Mouse (Mus musculus) midbrain, embryonic 14.5 days (tissue): ENCODE data around the gene Nkx2-5. TPM values are rescaled to one million over a fixed set of nuclear protein-coding genes. Genes with fewer than 3 reads are reported as not detected.

Source experiments
- ATAC-seq: fragments of 200-750 bp; cut with Nextera tagmentation; 2 replicates; pipeline ENCODE4 v1.8.0; 2017; ENCODE audit warnings: moderate number of reproducible peaks, moderate library complexity; ENCODE audit not compliant: low FRiP score, low TSS enrichment
- DNase-seq: peaks from one replicate; pipeline ENCODE4 v3.0.0-alpha.2; 2015
- H3K27ac ChIP-seq: fragments of 300-500 bp; sonication (generic); replicated peaks from 2 replicates; pipeline ENCODE4 v1.5.1; 2014; ENCODE audit warnings: mild to moderate bottlenecking, low read depth, low read length, moderate library complexity
- H3K27me3 ChIP-seq: fragments of 300-500 bp; sonication (generic); 2 replicates; pipeline ENCODE4 v1.6.1; 2014; ENCODE audit warnings: low read length, control low read depth, mixed read lengths; ENCODE audit not compliant: control insufficient read depth, insufficient read depth
- H3K36me3 ChIP-seq: fragments of 300-500 bp; sonication (generic); 2 replicates; pipeline ENCODE4 v1.6.1; 2014; ENCODE audit warnings: low read length, control low read depth; ENCODE audit not compliant: control insufficient read depth, insufficient read depth
- H3K4me1 ChIP-seq: fragments of 300-500 bp; sonication (generic); 2 replicates; pipeline ENCODE4 v1.6.1; 2014; ENCODE audit warnings: mild to moderate bottlenecking, antibody characterized with exemption, low read length, control low read depth; ENCODE audit not compliant: control insufficient read depth, insufficient read depth
- H3K4me2 ChIP-seq: fragments of 300-500 bp; sonication (generic); 2 replicates; pipeline ENCODE4 v1.6.1; 2014; ENCODE audit warnings: mild to moderate bottlenecking, low read length, moderate library complexity
- H3K4me3 ChIP-seq: fragments of 300-500 bp; sonication (generic); replicated peaks from 2 replicates; pipeline ENCODE4 v1.5.1; 2014; ENCODE audit warnings: low read depth, low read length
- H3K9ac ChIP-seq: fragments of 300-500 bp; sonication (generic); replicated peaks from 2 replicates; pipeline ENCODE4 v1.6.1; 2014; ENCODE audit warnings: mild to moderate bottlenecking, low read length, moderate library complexity
- H3K9me3 ChIP-seq: fragments of 300-500 bp; sonication (generic); 2 replicates; pipeline ENCODE4 v1.6.1; 2016; ENCODE audit warnings: low read length, control low read depth, mixed read lengths; ENCODE audit not compliant: control insufficient read depth
- WGBS: fragments of 180-500 bp; shearing (Covaris S2); extraction: QIAGEN DNeasy Blood & Tissue Kit; methylation state at CpG from one replicate; pipeline ENCODE4 v1.1.7; 2014; 5-methylcytosine and 5-hydroxymethylcytosine counted together
- polyA plus RNA-seq: library from polyadenylated mRNA; unstranded; fragments of >200 nt; fragmentation: Nextera tagmentation; extraction: Ambion mirVana; gene quantifications from 2 replicates; pipeline ENCODE4 v1.2.1, GENCODE M21; 2014

The Nkx2-5 gene
- polyA plus RNA-seq, 1 experiment from 2014 or later, result not detected

DNA sequence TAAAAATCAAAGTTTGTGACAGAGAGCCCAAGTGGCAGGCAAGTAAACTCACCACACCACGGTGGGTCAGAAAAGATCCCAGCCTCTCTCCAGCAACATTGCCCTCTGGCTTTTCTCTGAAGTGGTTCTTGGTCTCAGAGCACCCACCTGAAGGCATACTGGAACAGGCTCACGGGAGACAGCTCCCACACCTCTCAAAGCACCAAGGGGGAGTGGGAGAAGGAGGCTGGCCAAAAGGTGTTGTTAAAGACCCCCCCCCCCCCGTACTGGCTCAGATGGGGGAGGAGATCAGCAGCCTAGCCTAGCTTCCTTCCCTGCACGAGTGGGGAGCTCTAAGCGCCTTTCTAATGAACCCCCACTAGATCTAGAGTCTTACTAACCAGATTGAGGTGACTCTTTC lies 3.0 kb upstream of the Nkx2-5 start:
- Histone ChIP-seq H3K9ac (no peak overlapping the region), H3K9me3 (no peaks in the 10 kb centered on the region), H3K27ac (no peak overlapping the region), H3K4me3 (no peak overlapping the region), H3K36me3 (no peaks in the 10 kb centered on the region), H3K4me2 (no peak overlapping the region), H3K27me3 (peaks cover 87% of the 10 kb centered on the region), H3K4me1 (no peaks in the 10 kb centered on the region)
- no peak for DNase-seq
- no peak for ATAC-seq
- WGBS, result 1% methylated on average over 5 of the region's 5 CpGs

DNA sequence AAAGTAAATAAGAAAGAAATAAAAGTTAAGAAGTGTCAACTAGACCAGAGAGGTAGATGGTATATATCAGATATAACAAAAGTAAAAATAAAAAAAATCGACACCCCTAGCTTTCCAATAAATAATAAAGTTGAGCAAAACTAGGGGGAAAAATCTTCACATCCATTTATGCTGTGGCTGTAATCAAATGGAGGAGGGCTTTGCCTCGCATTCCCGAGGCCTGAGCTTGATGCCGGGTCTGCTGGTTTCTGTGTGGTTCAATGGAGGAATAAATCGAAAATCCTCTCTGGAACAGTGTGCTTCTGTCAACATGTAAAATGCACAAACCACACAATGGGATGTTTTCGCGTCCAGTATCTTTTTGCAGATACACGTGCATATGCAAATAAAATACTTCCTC lies 1.6 kb upstream of the Nkx2-5 start:
- Histone ChIP-seq H3K4me3 (no peak overlapping the region), H3K9me3 (no peaks in the 10 kb centered on the region), H3K27ac (no peak overlapping the region), H3K4me2 (no peak overlapping the region), H3K27me3 (peaks cover 87% of the 10 kb centered on the region), H3K9ac (no peak overlapping the region), H3K4me1 (no peaks in the 10 kb centered on the region), H3K36me3 (no peaks in the 10 kb centered on the region)
- ATAC-seq (no peak), DNase-seq (peak; percentile 41)
- WGBS, result 7% methylated on average over 8 of the region's 8 CpGs

DNA sequence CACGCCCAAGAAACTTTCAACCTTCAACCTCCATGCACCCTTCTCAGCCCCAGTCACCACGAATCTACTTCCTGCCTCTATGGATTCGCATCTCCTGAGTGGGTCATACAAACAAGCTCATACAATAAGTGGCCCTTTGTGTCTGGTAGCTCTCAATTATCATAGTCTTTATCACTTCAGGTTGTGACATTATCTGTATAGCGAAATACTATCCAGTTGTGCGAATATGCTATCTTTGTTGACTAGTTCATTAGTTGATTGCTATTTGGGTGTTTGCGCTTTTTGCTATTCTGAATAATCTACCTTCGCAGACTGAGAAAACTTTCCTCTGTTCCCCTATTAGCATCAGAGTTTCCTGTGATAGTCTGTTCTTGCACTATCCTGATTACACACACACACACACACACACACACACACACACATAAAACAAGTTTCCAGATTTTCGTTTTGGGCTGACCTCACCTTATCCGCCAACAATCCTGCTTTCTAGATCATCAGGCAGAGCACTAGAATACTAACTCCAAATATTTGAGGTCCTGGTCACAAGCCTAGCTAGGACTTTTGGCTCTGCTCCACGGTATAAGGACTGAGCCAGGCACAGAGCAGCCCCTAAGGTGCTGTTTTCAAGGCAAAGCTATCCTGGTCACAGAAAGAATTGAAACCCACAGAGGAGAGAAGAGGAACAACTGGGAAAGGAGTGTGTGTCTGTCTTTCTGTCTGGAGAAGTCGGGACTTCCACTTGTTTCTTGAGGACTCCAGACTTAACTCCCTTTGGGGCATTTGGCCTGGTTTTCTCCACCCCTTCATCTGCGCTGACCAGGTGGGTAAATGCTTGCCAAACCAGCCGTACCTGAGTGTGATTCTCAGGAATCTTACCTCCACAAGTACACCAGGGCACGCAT lies 591 bp upstream of the Nkx2-5 start:
- Histone ChIP-seq H3K9me3 (no peaks in the 10 kb centered on the region), H3K36me3 (no peaks in the 10 kb centered on the region), H3K4me1 (no peaks in the 10 kb centered on the region), H3K4me3 (no peak overlapping the region), H3K27me3 (peaks cover 87% of the 10 kb centered on the region), H3K4me2 (no peak overlapping the region), H3K27ac (no peak overlapping the region), H3K9ac (no peak overlapping the region)
- ATAC-seq (no peak), DNase-seq (no peak)
- WGBS, result 2% methylated on average over 14 of the region's 14 CpGs

DNA sequence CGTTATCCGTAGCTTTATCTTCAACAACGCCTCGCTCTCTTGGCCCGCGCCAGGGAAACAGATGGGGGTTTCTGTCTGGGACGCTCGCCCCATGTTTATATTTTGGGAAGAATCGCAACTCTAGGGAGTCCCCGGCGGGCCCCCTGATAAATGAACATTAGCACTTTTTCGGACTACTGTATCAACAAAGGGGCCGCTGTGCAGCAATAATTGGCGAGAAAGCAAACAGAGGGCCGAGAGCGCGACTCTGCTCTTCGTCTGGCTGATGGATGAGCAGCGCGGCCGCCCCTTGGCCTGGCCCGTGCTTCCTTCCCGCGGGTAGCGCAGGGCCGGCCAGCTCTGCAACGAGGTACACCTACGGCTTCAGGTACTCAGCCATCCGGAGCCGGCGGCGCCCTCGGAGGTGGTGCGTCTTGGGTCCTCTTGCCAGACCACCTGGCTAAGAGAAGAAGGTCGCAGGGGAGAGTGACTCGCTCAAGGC lies 398 bp downstream of the Nkx2-5 start:
- Histone ChIP-seq H3K4me2 (no peak overlapping the region), H3K4me3 (no peak overlapping the region), H3K27me3 (peaks cover 88% of the 10 kb centered on the region), H3K9ac (no peak overlapping the region), H3K9me3 (no peaks in the 10 kb centered on the region), H3K36me3 (no peaks in the 10 kb centered on the region), H3K4me1 (no peaks in the 10 kb centered on the region), H3K27ac (no peak overlapping the region)
- ATAC-seq (no peak), DNase-seq (peak; percentile 44)
- under 1% methylated on average over 36 of the region's 36 CpGs for WGBS

DNA sequence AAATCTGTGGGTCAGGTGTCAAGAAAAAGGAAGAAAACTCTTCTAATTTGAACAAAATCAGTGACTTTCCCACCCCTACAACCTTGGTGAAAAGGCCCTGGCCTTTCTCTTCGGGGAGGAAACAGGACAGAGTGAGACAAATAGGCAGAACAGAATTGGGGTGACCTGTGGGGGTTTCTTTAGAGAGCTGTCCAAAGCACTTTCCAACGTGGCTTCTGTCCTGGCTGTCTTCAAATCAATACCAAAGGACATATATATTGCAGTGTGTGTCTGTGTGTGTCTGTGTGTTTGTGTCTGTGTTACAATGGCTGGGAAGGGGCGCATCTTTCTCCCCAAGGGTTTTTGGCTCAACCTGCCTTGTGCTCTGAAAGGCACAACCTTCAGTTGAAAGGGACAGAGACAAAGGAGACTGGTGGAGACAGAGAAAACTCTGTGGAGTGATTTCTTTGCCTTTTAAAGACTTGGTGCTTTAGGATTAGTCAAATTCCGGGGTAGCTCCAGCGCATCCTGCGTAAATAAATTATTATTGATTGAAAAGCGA lies 1.0 kb downstream of the Nkx2-5 start:
- peaks cover 90% of the 10 kb centered on the region for H3K27me3 ChIP-seq
- DNase-seq (no peak), ATAC-seq (no peak)
- no peak overlapping the region for H3K27ac ChIP-seq
- under 1% methylated on average over 7 of the region's 7 CpGs for WGBS
- H3K9me3 ChIP-seq, result no peaks in the 10 kb centered on the region
- H3K4me1 ChIP-seq, result no peaks in the 10 kb centered on the region
- H3K36me3 ChIP-seq, result no peaks in the 10 kb centered on the region
- no peak overlapping the region for H3K9ac ChIP-seq
- no peak overlapping the region for H3K4me3 ChIP-seq
- no peak overlapping the region for H3K4me2 ChIP-seq

DNA sequence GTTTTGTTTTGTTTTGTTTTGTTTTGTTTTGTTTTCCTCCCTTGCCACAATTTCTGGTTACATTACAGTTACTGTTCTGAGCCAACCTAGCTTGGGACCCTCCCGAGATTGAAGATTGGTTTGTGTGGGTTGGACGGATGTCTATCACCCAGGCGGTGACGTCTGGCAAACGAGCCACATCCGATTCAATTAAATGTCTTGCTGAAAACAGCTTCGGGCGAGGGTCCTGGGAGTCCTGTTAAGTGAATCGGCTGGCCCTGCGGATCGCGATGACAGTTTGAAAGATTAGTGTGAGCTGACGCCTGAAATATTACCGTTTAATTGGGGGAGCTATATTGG lies 1.6 kb downstream of the Nkx2-5 start:
- DNase-seq (no peak), ATAC-seq (no peak)
- WGBS, result 2% methylated on average over 14 of the region's 14 CpGs
- H3K4me2 ChIP-seq, result no peak overlapping the region
- H3K27ac ChIP-seq, result no peak overlapping the region
- H3K9me3 ChIP-seq, result no peaks in the 10 kb centered on the region
- no peaks in the 10 kb centered on the region for H3K4me1 ChIP-seq
- peaks cover 91% of the 10 kb centered on the region for H3K27me3 ChIP-seq
- H3K4me3 ChIP-seq, result no peak overlapping the region
- no peaks in the 10 kb centered on the region for H3K36me3 ChIP-seq
- no peak overlapping the region for H3K9ac ChIP-seq

DNA sequence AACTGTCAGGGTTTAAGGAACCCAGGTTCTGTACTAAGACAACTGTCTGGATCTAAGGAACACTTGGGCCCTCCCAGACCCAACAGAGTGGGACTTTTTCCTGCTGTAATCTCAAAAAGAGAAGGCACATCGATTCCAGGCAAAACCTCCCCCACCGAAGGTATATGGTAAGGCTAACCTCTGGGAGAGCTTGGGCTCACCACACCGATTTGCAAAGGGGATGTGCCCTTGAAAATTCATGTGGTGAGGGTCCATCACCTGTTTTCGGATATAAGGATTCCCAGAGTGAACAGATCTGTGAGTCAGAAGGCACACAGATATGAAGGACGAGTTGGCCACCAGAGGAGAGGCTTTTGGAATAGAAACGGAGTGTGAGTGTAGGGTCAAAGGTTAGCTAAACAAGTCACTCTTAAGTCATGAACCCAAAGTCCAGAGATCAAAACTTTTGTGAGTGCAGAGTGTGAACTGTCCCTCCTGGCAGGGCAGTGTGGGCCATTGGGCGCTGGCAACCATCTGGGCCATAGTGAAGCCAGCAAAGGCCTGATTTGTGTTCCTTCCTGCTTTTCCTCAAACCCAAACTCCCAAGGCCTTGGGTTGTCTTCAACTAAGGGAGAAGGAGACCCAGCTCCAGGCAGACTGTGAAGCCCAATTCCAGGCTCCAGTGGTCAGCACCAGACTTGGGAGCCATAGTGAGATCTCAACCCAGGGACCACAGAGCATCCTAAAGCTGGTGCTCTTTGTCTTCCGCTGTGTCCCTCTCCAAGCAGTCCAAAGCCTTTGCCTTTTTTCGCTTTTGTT lies 2.2 kb downstream of the Nkx2-5 start:
- WGBS, result 3% methylated on average over 9 of the region's 9 CpGs
- no peak for DNase-seq
- Histone ChIP-seq H3K9me3 (no peaks in the 10 kb centered on the region), H3K4me2 (no peak overlapping the region), H3K4me3 (no peak overlapping the region), H3K4me1 (no peaks in the 10 kb centered on the region), H3K27ac (no peak overlapping the region), H3K36me3 (no peaks in the 10 kb centered on the region), H3K27me3 (peaks cover 91% of the 10 kb centered on the region), H3K9ac (no peak overlapping the region)
- no peak for ATAC-seq

DNA sequence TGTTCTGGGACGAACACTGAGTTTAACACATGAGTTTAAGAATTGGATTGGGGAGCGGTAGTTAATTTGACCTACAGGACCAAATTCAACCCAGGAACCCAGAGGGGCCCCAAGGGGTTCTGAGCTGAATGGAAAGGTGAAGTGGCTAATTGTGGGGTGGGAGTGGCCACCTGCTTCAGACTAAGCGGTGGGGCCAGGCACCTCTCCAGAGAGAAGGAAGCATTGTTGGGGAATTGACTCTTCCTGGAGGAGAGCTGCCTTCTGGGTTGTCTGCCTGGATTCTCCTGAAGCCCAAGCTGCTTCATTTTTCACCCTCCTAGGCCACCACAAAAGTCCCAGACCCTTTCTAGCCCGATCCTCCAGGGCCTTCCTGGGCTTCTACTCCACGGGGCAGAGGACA lies 2.8 kb downstream of the Nkx2-5 start:
- no peaks in the 10 kb centered on the region for H3K36me3 ChIP-seq
- H3K4me3 ChIP-seq, result no peak overlapping the region
- H3K4me1 ChIP-seq, result no peaks in the 10 kb centered on the region
- no peak for ATAC-seq
- H3K4me2 ChIP-seq, result no peak overlapping the region
- no peak overlapping the region for H3K27ac ChIP-seq
- no peak for DNase-seq
- WGBS, result 3% methylated on average over 5 of the region's 5 CpGs
- H3K9me3 ChIP-seq, result no peaks in the 10 kb centered on the region
- H3K27me3 ChIP-seq, result peaks cover 91% of the 10 kb centered on the region
- H3K9ac ChIP-seq, result no peak overlapping the region
